Mouse (Mus musculus) limb, embryonic 15.5 days (tissue): ENCODE results near the gene Mllt6. TPM values are rescaled to one million over a fixed set of nuclear protein-coding genes. Genes with fewer than 3 reads are reported as not detected.
"Not testable (repeated sequence)": the region's sequence is repeated elsewhere in the genome, so short reads cannot be mapped to it uniquely, and the experiment has no call there.

Source experiments
- ATAC-seq: fragments of 200-750 bp; cut with Nextera tagmentation; 2 replicates; pipeline ENCODE4 v1.8.0; 2017; ENCODE audit warnings: low read depth, moderate TSS enrichment; ENCODE audit not compliant: insufficient number of reproducible peaks, low FRiP score, low TSS enrichment
- H3K27ac ChIP-seq: fragments of 300-500 bp; sonication (generic); 2 replicates; pipeline ENCODE4 v1.5.1; 2015; ENCODE audit warnings: moderate library complexity, mild to moderate bottlenecking, inconsistent platforms
- H3K27me3 ChIP-seq: fragments of 300-500 bp; sonication (generic); 2 replicates; pipeline ENCODE4 v1.6.1; 2015; ENCODE audit warnings: inconsistent platforms
- H3K36me3 ChIP-seq: fragments of 300-500 bp; sonication (generic); 2 replicates; pipeline ENCODE4 v1.6.1; 2015; ENCODE audit warnings: inconsistent platforms
- H3K4me1 ChIP-seq: fragments of 300-500 bp; sonication (generic); 2 replicates; pipeline ENCODE4 v1.6.1; 2015; ENCODE audit warnings: inconsistent platforms
- H3K4me2 ChIP-seq: fragments of 300-500 bp; sonication (generic); 2 replicates; pipeline ENCODE4 v1.6.1; 2015; ENCODE audit warnings: mild to moderate bottlenecking, inconsistent platforms
- H3K4me3 ChIP-seq: fragments of 300-500 bp; sonication (generic); 2 replicates; pipeline ENCODE4 v1.5.1; 2015; ENCODE audit warnings: mild to moderate bottlenecking, inconsistent platforms
- H3K9ac ChIP-seq: fragments of 300-500 bp; sonication (generic); 2 replicates; pipeline ENCODE4 v1.6.1; 2015; ENCODE audit warnings: inconsistent platforms
- H3K9me3 ChIP-seq: fragments of 300-500 bp; sonication (generic); 2 replicates; pipeline ENCODE4 v1.6.1; 2016; ENCODE audit warnings: inconsistent platforms
- WGBS: fragments of 180-500 bp; shearing (Covaris S2); methylation state at CpG from one replicate; pipeline ENCODE4 v1.1.7; 2015; 5-methylcytosine and 5-hydroxymethylcytosine counted together
- polyA plus RNA-seq: library from polyadenylated mRNA; unstranded; fragments of >200 nt; fragmentation: Nextera tagmentation; extraction: Ambion mirVana; gene quantifications from 2 replicates; pipeline ENCODE4 v1.2.1, GENCODE M21; 2015

Mllt6 gene
- polyA plus RNA-seq, 1 experiment from 2014 or later, result 2.6 TPM

GRCm38 (mm10) chr11:97698741-97699611 lies 35.8 kb downstream of the Mllt6 start:
- H3K9ac ChIP-seq, result peak overlapping the region; percentile 93
- no peaks in the 10 kb centered on the region; the same call in 1 of the 2 replicates for H3K36me3 ChIP-seq
- H3K4me2 ChIP-seq, result peak overlapping the region; percentile 83
- no peaks in the 10 kb centered on the region for H3K9me3 ChIP-seq
- peak overlapping the region; percentile 98 for H3K27ac ChIP-seq
- no peak for ATAC-seq
- under 1% methylated on average over 54 of the region's 63 CpGs for WGBS
- H3K4me3 ChIP-seq, result peak overlapping the region; percentile 90
- peaks cover 64% of the 10 kb centered on the region for H3K4me1 ChIP-seq
- no peaks in the 10 kb centered on the region for H3K27me3 ChIP-seq

DNA sequence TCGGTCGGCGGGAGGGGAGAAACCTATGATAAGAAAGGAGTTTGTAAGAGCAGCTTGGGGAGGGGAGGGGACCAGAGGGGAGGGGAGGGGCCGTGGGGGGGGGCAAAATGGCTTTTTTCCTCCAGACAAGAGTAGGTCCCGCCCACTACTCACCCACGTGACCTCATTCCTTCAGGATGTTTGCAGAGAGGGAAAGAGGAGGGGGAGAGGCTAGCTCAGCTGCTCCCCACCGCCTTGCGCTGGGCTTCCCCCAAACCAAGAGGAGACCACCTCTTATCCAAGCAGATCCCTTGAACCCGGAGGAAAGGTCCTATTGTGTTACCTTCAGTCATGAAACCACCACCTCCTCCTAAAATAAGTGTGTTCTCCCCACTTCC lies 36.4 kb downstream of the Mllt6 start:
- H3K27ac ChIP-seq, result peak overlapping the region; percentile 98
- peak overlapping the region; percentile 83 for H3K4me2 ChIP-seq
- WGBS, result 0% methylated on average over 2 of the region's 9 CpGs
- H3K9ac ChIP-seq, result peak overlapping the region; percentile 93
- no peaks in the 10 kb centered on the region for H3K9me3 ChIP-seq
- ATAC-seq, result peak; percentile 49; the same call in 1 of the 2 replicates
- H3K27me3 ChIP-seq, result no peaks in the 10 kb centered on the region
- peak overlapping the region; percentile 90 for H3K4me3 ChIP-seq
- H3K36me3 ChIP-seq, result peaks cover 1% of the 10 kb centered on the region; the same call in 1 of the 2 replicates
- H3K4me1 ChIP-seq, result peaks cover 63% of the 10 kb centered on the region

- peaks cover 57% of the 10 kb centered on the region for H3K4me1 ChIP-seq
- H3K27ac ChIP-seq, result peak within 1 kb of the TSS; percentile 98
- H3K4me2 ChIP-seq, result peak within 1 kb of the TSS; percentile 83
- H3K9me3 ChIP-seq, result no peaks in the 10 kb centered on the region
- peak within 1 kb of the TSS; percentile 90 for H3K4me3 ChIP-seq
- peaks cover 6% of the 10 kb centered on the region; the same call in 1 of the 2 replicates for H3K36me3 ChIP-seq
- no peak for ATAC-seq
- under 1% methylated on average over 85 of the region's 85 CpGs for WGBS
- H3K9ac ChIP-seq, result peak within 1 kb of the TSS; percentile 93
- no peaks in the 10 kb centered on the region for H3K27me3 ChIP-seq
Measured at GRCm38 (mm10) chr11:97700003-97700745, 37.0 kb downstream of the Mllt6 start, which contains the start of gene Pcgf2. Gene Pcgf2, minus strand, starts transcription at chr11:97700497.

DNA sequence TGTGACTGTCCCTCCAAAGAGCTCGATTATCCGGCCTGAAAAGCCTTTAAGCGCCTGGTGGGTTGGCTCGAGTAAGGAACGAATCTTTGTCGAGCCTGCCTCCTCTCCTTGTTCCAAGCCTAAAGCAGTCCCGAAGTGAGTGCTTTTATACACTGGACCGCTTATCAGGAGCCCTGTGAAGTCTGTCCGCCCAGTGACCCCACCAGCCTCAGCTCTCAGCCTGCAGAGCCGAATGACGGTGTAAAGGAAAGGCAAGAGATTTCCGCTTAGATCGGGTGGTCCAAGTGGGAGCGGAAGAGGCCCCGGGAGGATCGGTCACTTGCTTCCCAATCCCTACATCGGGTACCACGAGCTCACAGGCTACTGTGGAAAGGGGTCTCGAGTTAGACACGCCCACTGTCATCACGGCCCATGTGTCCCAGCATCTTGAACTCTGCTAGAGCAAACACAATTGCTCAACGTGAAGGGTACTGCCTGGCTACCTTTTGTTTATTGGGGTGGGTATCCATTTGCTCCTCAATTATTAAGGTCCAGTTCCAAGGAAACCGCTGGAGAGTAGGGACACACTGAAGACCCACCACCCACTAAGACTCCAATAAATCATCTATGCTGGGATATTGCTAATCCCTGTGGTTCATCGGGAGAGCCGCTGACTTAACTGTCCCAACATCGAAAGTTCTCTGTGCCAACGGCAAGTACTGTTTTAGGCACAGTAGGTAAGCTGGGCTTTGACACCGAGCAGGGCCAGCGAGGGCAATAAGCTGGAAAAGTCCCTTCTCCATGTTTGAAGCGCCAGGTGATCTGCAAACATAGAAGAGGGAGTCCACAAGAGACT lies 37.7 kb downstream of the Mllt6 start:
- H3K9me3 ChIP-seq, result no peaks in the 10 kb centered on the region
- ATAC-seq, result no peak
- H3K27ac ChIP-seq, result peak overlapping the region; percentile 98
- H3K4me2 ChIP-seq, result peak overlapping the region; percentile 83
- no peaks in the 10 kb centered on the region for H3K27me3 ChIP-seq
- peaks cover 49% of the 10 kb centered on the region for H3K4me1 ChIP-seq
- peak overlapping the region; percentile 90 for H3K4me3 ChIP-seq
- 17% methylated on average over 30 of the region's 30 CpGs for WGBS
- peak overlapping the region; percentile 82 for H3K9ac ChIP-seq
- H3K36me3 ChIP-seq, result peaks cover 6% of the 10 kb centered on the region

DNA sequence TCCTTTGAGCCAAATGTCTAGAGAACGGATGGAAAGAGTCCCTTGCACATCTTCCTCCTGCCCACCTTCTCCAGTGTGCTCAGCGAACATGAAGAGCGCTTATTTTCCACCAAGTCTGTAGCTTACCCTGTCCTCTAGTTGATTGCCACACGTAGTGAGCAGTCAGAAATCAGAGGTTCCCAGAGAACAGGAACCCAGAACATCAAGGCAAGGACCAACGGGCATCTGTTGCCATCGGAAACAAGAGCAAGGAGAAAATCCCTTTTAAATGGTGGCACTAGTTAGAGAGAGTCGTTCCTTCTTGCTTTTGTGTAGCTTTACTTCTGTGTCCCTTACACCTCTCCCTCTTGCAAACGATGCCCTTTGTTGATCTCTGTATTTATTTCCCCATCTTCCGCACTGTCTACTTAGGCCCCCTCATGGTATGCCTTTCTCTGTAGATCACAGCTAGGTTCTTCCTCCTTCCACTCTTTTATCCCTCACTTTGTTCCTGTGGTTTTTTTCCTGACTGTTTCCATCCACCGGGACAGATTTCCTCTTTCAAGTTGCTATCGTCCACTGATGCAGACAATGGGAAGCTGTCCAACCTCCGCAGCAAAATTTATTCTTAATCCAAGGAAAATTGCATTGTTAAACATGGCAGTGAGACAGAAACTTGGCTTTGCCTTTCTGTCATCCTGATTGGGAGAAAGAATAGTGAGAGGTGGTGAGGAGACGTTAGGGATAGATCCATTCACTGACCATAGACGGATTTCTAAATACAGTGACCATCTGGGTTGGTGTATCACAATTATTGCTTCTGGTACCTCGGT lies 38.6 kb downstream of the Mllt6 start:
- Histone ChIP-seq H3K27me3 (no peaks in the 10 kb centered on the region), H3K36me3 (peaks cover 15% of the 10 kb centered on the region), H3K4me3 (peak overlapping the region; percentile 90), H3K4me1 (peaks cover 41% of the 10 kb centered on the region), H3K9ac (0 out of 2 replicates have a peak overlapping the region, but pooled peaks have one; percentile 48), H3K4me2 (peak overlapping the region; percentile 83), H3K9me3 (no peaks in the 10 kb centered on the region), H3K27ac (peak overlapping the region; percentile 89; the same call in 1 of the 2 replicates)
- no peak for ATAC-seq
- 54% methylated on average over 15 of the region's 15 CpGs for WGBS

GRCm38 (mm10) chr11:97702393-97702745 lies 39.2 kb downstream of the Mllt6 start:
- no peak for ATAC-seq
- peak overlapping the region; percentile 89 for H3K27ac ChIP-seq
- no peaks in the 10 kb centered on the region for H3K27me3 ChIP-seq
- WGBS, result under 1% methylated on average over 24 of the region's 24 CpGs
- H3K9me3 ChIP-seq, result no peaks in the 10 kb centered on the region
- H3K4me1 ChIP-seq, result peaks cover 35% of the 10 kb centered on the region
- peak overlapping the region; percentile 48 for H3K9ac ChIP-seq
- peak overlapping the region; percentile 83 for H3K4me2 ChIP-seq
- peak overlapping the region; percentile 90 for H3K4me3 ChIP-seq
- peaks cover 21% of the 10 kb centered on the region for H3K36me3 ChIP-seq

DNA sequence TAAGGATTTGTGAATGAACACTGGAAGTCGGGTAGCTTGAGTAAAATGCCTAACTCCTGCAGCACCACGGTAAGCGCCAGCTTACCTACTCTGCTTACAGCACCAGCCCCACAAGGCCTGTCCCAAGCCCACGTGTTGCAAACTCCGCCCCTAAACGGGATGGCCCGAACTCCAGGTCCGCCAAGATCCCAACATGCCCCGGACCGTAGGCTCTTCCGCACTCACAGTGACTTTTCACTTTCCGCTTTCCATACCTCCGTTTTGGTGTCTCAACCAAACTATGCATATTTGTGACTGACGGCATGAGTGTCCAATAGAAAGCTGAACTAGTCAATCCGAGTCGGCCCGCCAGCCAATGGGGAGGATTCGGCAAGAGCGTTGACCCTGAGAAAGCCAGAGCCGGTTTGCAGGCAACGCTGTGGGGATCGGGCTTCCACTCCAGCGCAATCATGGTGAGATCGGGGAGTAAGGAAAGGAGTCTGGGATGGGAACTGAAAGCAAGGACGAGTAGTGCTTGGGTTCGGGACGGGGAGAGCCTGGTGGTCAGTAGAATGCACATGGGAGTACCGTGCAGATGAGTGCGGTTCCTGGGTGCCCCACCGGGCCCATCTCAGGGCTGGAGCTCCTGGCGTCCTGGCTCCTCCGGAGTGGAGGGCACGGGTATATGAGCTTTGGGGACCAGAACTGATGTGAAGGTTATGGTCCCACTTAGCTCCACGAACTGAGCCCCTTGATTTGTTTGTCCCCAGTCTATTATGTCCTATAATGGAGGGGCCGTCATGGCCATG lies 40.0 kb downstream of the Mllt6 start, which contains the start of gene Psmb3:
TSS of gene Psmb3 (plus strand) at position 361 of the 788 bp plus-strand sequence.
- peak; percentile 89 for ATAC-seq
- H3K4me1 ChIP-seq, result peaks cover 27% of the 10 kb centered on the region
- under 1% methylated on average over 35 of the region's 35 CpGs for WGBS
- H3K9ac ChIP-seq, result peak within 1 kb of the TSS; percentile 64
- peaks cover 26% of the 10 kb centered on the region for H3K36me3 ChIP-seq
- H3K27ac ChIP-seq, result peak within 1 kb of the TSS; percentile 89
- peak within 1 kb of the TSS; percentile 90 for H3K4me3 ChIP-seq
- H3K4me2 ChIP-seq, result peak within 1 kb of the TSS; percentile 83
- no peaks in the 10 kb centered on the region for H3K27me3 ChIP-seq
- no peaks in the 10 kb centered on the region for H3K9me3 ChIP-seq

DNA sequence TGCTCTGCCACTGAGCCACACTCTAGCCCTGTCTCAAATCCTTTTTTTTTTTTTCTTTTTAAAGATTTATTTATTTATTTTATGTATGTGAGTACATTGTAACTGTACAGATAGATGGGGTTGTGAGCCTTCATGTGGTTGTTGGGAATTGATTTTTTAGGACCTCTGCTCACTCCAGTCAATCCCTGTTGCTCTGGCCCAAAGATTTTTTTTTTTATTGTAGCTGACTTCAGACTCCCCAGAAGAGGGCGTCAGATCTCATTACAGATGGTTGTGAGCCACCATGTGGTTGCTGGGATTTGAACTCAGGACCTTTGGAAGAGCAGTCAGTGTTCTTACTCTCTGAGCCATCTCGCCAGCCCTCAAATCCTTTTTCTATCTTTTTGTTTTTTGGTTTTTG lies 46.9 kb downstream of the Mllt6 start:
- not testable (repeated sequence) for H3K27ac ChIP-seq
- WGBS, result 73% methylated on average over 2 of the region's 2 CpGs

DNA sequence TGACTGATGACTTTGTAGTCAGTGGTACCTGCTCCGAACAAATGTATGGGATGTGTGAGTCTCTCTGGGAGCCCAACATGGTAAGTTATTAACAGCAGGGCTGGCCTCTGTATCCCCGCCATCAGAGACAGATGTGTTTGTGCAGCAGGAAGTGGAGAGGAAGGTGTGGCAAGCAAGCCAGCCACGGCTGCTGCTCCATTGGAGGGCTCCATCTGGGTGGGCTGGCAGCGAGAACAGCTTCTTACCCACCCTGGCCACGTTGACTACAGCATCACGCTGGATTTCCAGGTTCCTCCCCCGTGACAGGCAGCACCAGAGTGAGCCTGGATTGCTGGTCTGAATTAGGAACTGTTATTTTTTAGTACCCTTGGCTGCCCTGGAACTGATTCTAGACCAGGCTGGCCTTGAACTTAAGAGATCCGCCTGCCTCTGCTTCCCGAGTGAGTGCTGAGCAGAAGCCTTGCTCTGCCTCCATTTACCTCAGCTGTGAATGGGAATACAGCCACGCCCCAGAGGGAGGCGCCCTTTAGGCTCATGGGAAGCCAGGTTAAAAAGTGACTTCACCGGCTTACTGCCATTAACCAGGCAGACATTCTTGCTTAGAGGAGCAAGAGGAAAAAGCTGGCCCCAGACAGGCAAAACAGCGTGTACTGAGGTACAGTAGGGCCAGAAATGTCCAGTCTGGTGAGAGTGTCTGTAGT lies 48.1 kb downstream of the Mllt6 start:
- H3K36me3 ChIP-seq, result peaks cover 62% of the 10 kb centered on the region
- H3K27ac ChIP-seq, result 0 out of 2 replicates have a peak overlapping the region, but pooled peaks have one; percentile 4
- H3K4me1 ChIP-seq, result no peaks in the 10 kb centered on the region
- no peak overlapping the region for H3K9ac ChIP-seq
- WGBS, result 73% methylated on average over 13 of the region's 13 CpGs
- ATAC-seq, result no peak
- no peaks in the 10 kb centered on the region for H3K9me3 ChIP-seq
- no peaks in the 10 kb centered on the region for H3K27me3 ChIP-seq
- H3K4me2 ChIP-seq, result no peak overlapping the region
- no peak overlapping the region for H3K4me3 ChIP-seq

More for the DNA sequence above, 46.9 kb downstream of the Mllt6 start:
- not testable (repeated sequence) for ATAC-seq, H3K4me2 ChIP-seq, H3K4me1 ChIP-seq, H3K9ac ChIP-seq, H3K27me3 ChIP-seq, H3K9me3 ChIP-seq, H3K4me3 ChIP-seq
- H3K36me3 ChIP-seq, result peaks cover 62% of the 10 kb centered on the region

DNA sequence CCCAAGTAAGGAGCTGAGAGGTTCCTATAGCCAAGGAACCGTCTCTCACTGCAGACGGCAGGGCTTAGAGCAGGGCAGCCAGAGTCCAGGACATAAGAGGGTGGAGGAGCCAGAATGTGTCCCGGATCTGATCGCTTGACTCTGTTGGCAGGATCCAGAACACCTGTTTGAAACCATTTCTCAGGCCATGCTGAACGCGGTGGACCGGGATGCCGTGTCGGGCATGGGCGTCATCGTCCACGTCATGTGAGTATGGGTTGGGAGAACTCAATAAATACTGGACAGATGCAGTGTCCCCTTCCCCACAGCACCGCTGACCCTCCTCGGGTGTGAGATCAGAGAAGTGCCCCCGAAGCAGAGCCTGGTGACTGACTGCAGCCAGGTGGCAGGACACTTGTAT lies 49.1 kb downstream of the Mllt6 start:
- WGBS, result 92% methylated on average over 15 of the region's 15 CpGs
- ATAC-seq, result no peak
- Histone ChIP-seq H3K9ac (no peak overlapping the region), H3K36me3 (peaks cover 57% of the 10 kb centered on the region), H3K4me1 (no peaks in the 10 kb centered on the region), H3K4me2 (no peak overlapping the region), H3K27me3 (no peaks in the 10 kb centered on the region), H3K9me3 (no peaks in the 10 kb centered on the region), H3K4me3 (no peak overlapping the region), H3K27ac (no peak overlapping the region)
